Mouse (Mus musculus) liver, embryonic 14.5 days (tissue): ENCODE data around the gene Cnih2.

Experiments used
- CTCF ChIP-seq: IDR thresholded peaks from 2 replicates; pipeline ENCODE4 v1.5.1; 2016; ENCODE audit warnings: antibody characterized with exemption, low read depth, control low read depth
- EP300 ChIP-seq: IDR thresholded peaks from 2 replicates; pipeline ENCODE4 v1.6.1; 2016; ENCODE audit warnings: antibody characterized with exemption, low read depth

DNA sequence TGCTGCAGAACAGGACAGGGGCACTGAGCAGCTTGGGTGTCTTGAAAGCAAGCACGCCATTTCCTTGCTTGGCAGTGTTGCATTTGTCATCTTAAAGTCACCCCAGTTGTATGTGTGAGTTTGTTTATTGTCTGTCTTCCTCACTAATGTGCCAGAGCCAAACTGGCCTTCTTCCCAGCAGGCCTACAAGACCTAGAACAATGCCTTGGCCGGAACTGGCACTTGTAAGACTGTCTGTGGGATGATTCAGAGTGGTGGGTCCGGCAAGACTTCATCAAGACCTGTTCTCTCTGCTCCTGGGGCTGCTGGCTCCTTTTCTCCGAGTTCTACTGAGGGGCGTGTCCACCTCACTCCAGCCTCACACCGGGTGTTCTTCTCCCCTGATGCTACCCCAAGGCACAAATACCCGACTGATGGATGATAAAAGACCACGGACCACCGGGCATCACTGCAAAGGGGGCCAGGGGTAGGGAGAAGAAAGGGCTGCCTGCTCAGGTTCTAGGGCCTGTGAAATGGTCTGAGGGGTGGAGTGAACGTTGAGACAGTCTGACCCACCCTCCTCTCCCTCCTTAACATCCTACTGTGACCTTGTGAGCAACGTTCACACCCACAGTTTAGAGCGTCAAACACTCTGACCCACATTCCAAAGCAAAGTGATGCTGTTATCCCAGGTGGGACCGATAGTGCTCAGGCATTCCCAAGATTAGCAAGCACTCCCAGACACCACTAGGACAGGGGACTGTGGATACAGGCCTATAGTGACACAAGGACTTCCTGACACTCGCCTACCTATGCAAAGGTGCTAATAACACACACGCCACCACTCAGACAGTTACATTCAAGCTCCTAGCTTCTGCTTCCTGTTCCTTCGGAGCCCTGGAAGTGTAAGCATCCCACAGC is 40.2 kb downstream of the Cnih2 start:
- no peak for TF ChIP-seq CTCF
- TF ChIP-seq EP300, result no peak
